Mouse (Mus musculus) urinary bladder, postnatal 14 days (tissue): Measurements from ENCODE around the gene Alpk3.

ENCODE experiments used
- DNase-seq: peaks from one replicate; pipeline ENCODE4 v3.0.0; 2021; ENCODE audit warnings: low spot score

Alpk3 gene

GRCm38 (mm10) chr7:81075299-81075698 is 17.9 kb downstream of the Alpk3 start:
- no peak for DNase-seq

GRCm38 (mm10) chr7:81075732-81076131 is 18.3 kb downstream of the Alpk3 start:
- DNase-seq: no peak

GRCm38 (mm10) chr7:81077009-81077408 is 19.6 kb downstream of the Alpk3 start:
- DNase-seq: no peak

- no peak for DNase-seq
Observed at GRCm38 (mm10) chr7:81078740-81079139, 21.3 kb downstream of the Alpk3 start.

- DNase-seq: no peak
Observed at GRCm38 (mm10) chr7:81093420-81093965, 36.1 kb downstream of the Alpk3 start.

GRCm38 (mm10) chr7:81094104-81094757 is 36.8 kb downstream of the Alpk3 start:
- DNase-seq: no peak

- no peak for DNase-seq
Observed at GRCm38 (mm10) chr7:81100341-81100740, 42.9 kb downstream of the Alpk3 start.

GRCm38 (mm10) chr7:81102854-81103253 is 45.5 kb downstream of the Alpk3 start:
- no peak for DNase-seq

GRCm38 (mm10) chr7:81105525-81105924 is 48.1 kb downstream of the Alpk3 start:
- DNase-seq: no peak

- DNase-seq: no peak
Observed at GRCm38 (mm10) chr7:81108226-81108625, 50.8 kb downstream of the Alpk3 start.

GRCm38 (mm10) chr7:81109717-81110651 is 52.6 kb downstream of the Alpk3 start:
- peak; percentile 68 for DNase-seq

GRCm38 (mm10) chr7:81110791-81111190 is 53.4 kb downstream of the Alpk3 start:
- no peak for DNase-seq

- DNase-seq: no peak
Observed at GRCm38 (mm10) chr7:81111729-81112128, 54.3 kb downstream of the Alpk3 start.

GRCm38 (mm10) chr7:81112686-81113360 is 55.4 kb downstream of the Alpk3 start:
- DNase-seq: peak; percentile 28

- DNase-seq: no peak
Observed at GRCm38 (mm10) chr7:81114555-81114954, 57.2 kb downstream of the Alpk3 start, which contains the start of gene Slc28a1. Slc28a1 (plus strand) TSS chr7:81114799.

- no peak for DNase-seq
Observed at GRCm38 (mm10) chr7:81121099-81121498, 63.7 kb downstream of the Alpk3 start.

GRCm38 (mm10) chr7:81122808-81123207 is 65.4 kb downstream of the Alpk3 start:
- DNase-seq: no peak

- DNase-seq: no peak
Observed at GRCm38 (mm10) chr7:81123553-81123952, 66.2 kb downstream of the Alpk3 start.

- DNase-seq: peak; percentile 46
Observed at GRCm38 (mm10) chr7:81124773-81125172, 67.4 kb downstream of the Alpk3 start.

- DNase-seq: no peak
Observed at GRCm38 (mm10) chr7:81125215-81126175, 68.1 kb downstream of the Alpk3 start.

GRCm38 (mm10) chr7:81131864-81132263 is 74.5 kb downstream of the Alpk3 start:
- peak; percentile 20 for DNase-seq
